Mouse (Mus musculus) kidney, embryonic 15.5 days (tissue): ENCODE results near the gene Slc25a38. TPM values are rescaled to one million over a fixed set of nuclear protein-coding genes. Genes with fewer than 3 reads are reported as not detected.

Experiments used
- ATAC-seq: fragments of 200-750 bp; cut with Nextera tagmentation; replicated peaks from 2 replicates; pipeline ENCODE4 v1.8.0; 2017; ENCODE audit warnings: moderate TSS enrichment; ENCODE audit not compliant: low FRiP score
- H3K27ac ChIP-seq: fragments of 300-500 bp; sonication (generic); 2 replicates; pipeline ENCODE4 v1.5.1; 2015; ENCODE audit warnings: mild to moderate bottlenecking, inconsistent platforms
- H3K27me3 ChIP-seq: fragments of 300-500 bp; sonication (generic); 2 replicates; pipeline ENCODE4 v1.6.1; 2015; ENCODE audit warnings: inconsistent platforms
- H3K36me3 ChIP-seq: fragments of 300-500 bp; sonication (generic); 2 replicates; pipeline ENCODE4 v1.6.1; 2015; ENCODE audit warnings: inconsistent platforms
- H3K4me1 ChIP-seq: fragments of 300-500 bp; sonication (generic); 2 replicates; pipeline ENCODE4 v1.6.1; 2015; ENCODE audit warnings: inconsistent platforms
- H3K4me2 ChIP-seq: fragments of 300-500 bp; sonication (generic); 2 replicates; pipeline ENCODE4 v1.6.1; 2015; ENCODE audit warnings: moderate library complexity, mild to moderate bottlenecking, inconsistent platforms
- H3K4me3 ChIP-seq: fragments of 300-500 bp; sonication (generic); replicated peaks from 2 replicates; pipeline ENCODE4 v1.5.1; 2015; ENCODE audit warnings: mild to moderate bottlenecking, inconsistent platforms
- H3K9ac ChIP-seq: fragments of 300-500 bp; sonication (generic); 2 replicates; pipeline ENCODE4 v1.6.1; 2015; ENCODE audit warnings: mild to moderate bottlenecking, inconsistent platforms
- H3K9me3 ChIP-seq: fragments of 300-500 bp; sonication (generic); replicated peaks from 2 replicates; pipeline ENCODE4 v1.6.1; 2016; ENCODE audit warnings: inconsistent platforms
- whole genome bisulfite sequencing: fragments of 180-500 bp; shearing (Covaris S2); methylation state at CpG from one replicate; pipeline ENCODE4 v1.1.7; 2015; ENCODE audit warnings: mixed read lengths; 5-methylcytosine and 5-hydroxymethylcytosine counted together
- polyA plus RNA-seq: library from polyadenylated mRNA; unstranded; fragments of >200 nt; fragmentation: Nextera tagmentation; extraction: Ambion mirVana; gene quantifications from 2 replicates; pipeline ENCODE4 v1.2.1, GENCODE M21; 2015

Slc25a38 gene
- 32.4 and 37.1 TPM in 2 replicates for polyA plus RNA-seq

GRCm38 (mm10) chr9:120110211-120111018, at the start of gene Slc25a38:
Gene Slc25a38, plus strand, starts transcription at chr9:120110374.
- peak; percentile 97 for ATAC-seq
- WGBS, result 2% methylated on average over 62 of the region's 62 CpGs
- Histone ChIP-seq H3K4me2 (peak within 1 kb of the TSS; percentile 83), H3K9me3 (no peaks in the 10 kb centered on the region), H3K4me1 (peaks cover 8% of the 10 kb centered on the region), H3K27me3 (no peaks in the 10 kb centered on the region), H3K4me3 (peak within 1 kb of the TSS; percentile 97), H3K9ac (peak within 1 kb of the TSS; percentile 83), H3K36me3 (no peaks in the 10 kb centered on the region), H3K27ac (peak within 1 kb of the TSS; percentile 98)

GRCm38 (mm10) chr9:120064317-120064716, 45.9 kb upstream of the Slc25a38 start:
- 74% methylated on average over 4 of the region's 4 CpGs for WGBS
- Histone ChIP-seq H3K4me1 (no peaks in the 10 kb centered on the region), H3K9ac (no peak overlapping the region), H3K4me3 (no peak overlapping the region), H3K27ac (no peak overlapping the region), H3K9me3 (no peaks in the 10 kb centered on the region), H3K36me3 (no peaks in the 10 kb centered on the region), H3K4me2 (no peak overlapping the region), H3K27me3 (no peaks in the 10 kb centered on the region)
- ATAC-seq, result no peak

- no peak for ATAC-seq
- H3K27me3 ChIP-seq, result no peaks in the 10 kb centered on the region
- H3K4me1 ChIP-seq, result no peaks in the 10 kb centered on the region
- H3K4me3 ChIP-seq, result no peak overlapping the region
- WGBS, result 72% methylated on average over 2 of the region's 2 CpGs
- no peak overlapping the region for H3K9ac ChIP-seq
- no peak overlapping the region for H3K4me2 ChIP-seq
- H3K27ac ChIP-seq, result no peak overlapping the region
- no peaks in the 10 kb centered on the region for H3K9me3 ChIP-seq
- H3K36me3 ChIP-seq, result no peaks in the 10 kb centered on the region
These were observed 42.6 kb upstream of the Slc25a38 start for GRCm38 (mm10) chr9:120067609-120068008.

- H3K4me2 ChIP-seq, result no peak overlapping the region
- no peaks in the 10 kb centered on the region for H3K9me3 ChIP-seq
- no peaks in the 10 kb centered on the region for H3K27me3 ChIP-seq
- no peaks in the 10 kb centered on the region for H3K36me3 ChIP-seq
- ATAC-seq, result no peak
- no peak overlapping the region for H3K4me3 ChIP-seq
- 0 out of 2 replicates have a peak, but pooled peaks cover 2% of the 10 kb centered on the region for H3K4me1 ChIP-seq
- 62% methylated on average over 10 of the region's 10 CpGs for WGBS
- no peak overlapping the region for H3K9ac ChIP-seq
- H3K27ac ChIP-seq, result no peak overlapping the region
These were observed 42.1 kb upstream of the Slc25a38 start for GRCm38 (mm10) chr9:120068047-120068446.

GRCm38 (mm10) chr9:120069779-120070178, 40.4 kb upstream of the Slc25a38 start, which contains the start of gene Cx3cr1:
Gene Cx3cr1, minus strand, starts transcription at chr9:120069879.
- Histone ChIP-seq H3K4me1 (0 out of 2 replicates have a peak, but pooled peaks cover 3% of the 10 kb centered on the region), H3K36me3 (no peaks in the 10 kb centered on the region), H3K9ac (no peak within 1 kb of the TSS), H3K4me3 (no peak within 1 kb of the TSS), H3K27ac (no peak within 1 kb of the TSS), H3K27me3 (no peaks in the 10 kb centered on the region), H3K9me3 (no peaks in the 10 kb centered on the region), H3K4me2 (no peak within 1 kb of the TSS)
- no peak for ATAC-seq
- 84% methylated on average over 11 of the region's 11 CpGs for WGBS

GRCm38 (mm10) chr9:120071251-120071650, 38.9 kb upstream of the Slc25a38 start:
- Histone ChIP-seq H3K27me3 (no peaks in the 10 kb centered on the region), H3K4me1 (0 out of 2 replicates have a peak, but pooled peaks cover 3% of the 10 kb centered on the region), H3K9ac (no peak overlapping the region), H3K4me3 (no peak overlapping the region), H3K27ac (no peak overlapping the region), H3K36me3 (no peaks in the 10 kb centered on the region), H3K9me3 (no peaks in the 10 kb centered on the region), H3K4me2 (no peak overlapping the region)
- WGBS, result 67% methylated on average over 2 of the region's 2 CpGs
- ATAC-seq, result no peak

- Histone ChIP-seq H3K36me3 (no peaks in the 10 kb centered on the region), H3K4me1 (0 out of 2 replicates have a peak, but pooled peaks cover 3% of the 10 kb centered on the region), H3K27ac (no peak overlapping the region), H3K4me3 (no peak overlapping the region), H3K9me3 (no peaks in the 10 kb centered on the region), H3K9ac (no peak overlapping the region), H3K4me2 (no peak overlapping the region), H3K27me3 (no peaks in the 10 kb centered on the region)
- WGBS, result 30% methylated on average over 3 of the region's 3 CpGs
- peak; percentile 78; the same call in 1 of the 2 replicates for ATAC-seq
These were observed 37.0 kb upstream of the Slc25a38 start for GRCm38 (mm10) chr9:120073169-120073568.

- Histone ChIP-seq H3K4me1 (0 out of 2 replicates have a peak, but pooled peaks cover 3% of the 10 kb centered on the region), H3K4me2 (no peak overlapping the region), H3K9me3 (no peaks in the 10 kb centered on the region), H3K4me3 (no peak overlapping the region), H3K27ac (no peak overlapping the region), H3K27me3 (no peaks in the 10 kb centered on the region), H3K9ac (no peak overlapping the region), H3K36me3 (no peaks in the 10 kb centered on the region)
- ATAC-seq, result no peak
- WGBS, result 81% methylated on average over 7 of the region's 7 CpGs
These were observed 35.7 kb upstream of the Slc25a38 start for GRCm38 (mm10) chr9:120074516-120074915.

GRCm38 (mm10) chr9:120078241-120078640, 31.9 kb upstream of the Slc25a38 start:
- 78% methylated on average over 3 of the region's 3 CpGs for WGBS
- Histone ChIP-seq H3K4me3 (no peak overlapping the region), H3K27ac (no peak overlapping the region), H3K9me3 (no peaks in the 10 kb centered on the region), H3K4me1 (no peaks in the 10 kb centered on the region), H3K9ac (no peak overlapping the region), H3K36me3 (no peaks in the 10 kb centered on the region), H3K4me2 (no peak overlapping the region), H3K27me3 (no peaks in the 10 kb centered on the region)
- no peak for ATAC-seq

- H3K9ac ChIP-seq, result no peak overlapping the region
- H3K36me3 ChIP-seq, result no peaks in the 10 kb centered on the region
- 70% methylated on average over 7 of the region's 7 CpGs for WGBS
- H3K9me3 ChIP-seq, result no peaks in the 10 kb centered on the region
- H3K27ac ChIP-seq, result no peak overlapping the region
- no peaks in the 10 kb centered on the region for H3K27me3 ChIP-seq
- no peak for ATAC-seq
- H3K4me2 ChIP-seq, result no peak overlapping the region
- no peak overlapping the region for H3K4me3 ChIP-seq
- no peaks in the 10 kb centered on the region for H3K4me1 ChIP-seq
These were observed 30.3 kb upstream of the Slc25a38 start for GRCm38 (mm10) chr9:120079901-120080300.

- WGBS, result 77% methylated on average over 8 of the region's 8 CpGs
- H3K36me3 ChIP-seq, result no peaks in the 10 kb centered on the region
- no peak overlapping the region for H3K9ac ChIP-seq
- H3K4me1 ChIP-seq, result no peaks in the 10 kb centered on the region
- no peak overlapping the region for H3K27ac ChIP-seq
- ATAC-seq, result no peak
- H3K9me3 ChIP-seq, result no peaks in the 10 kb centered on the region
- no peak overlapping the region for H3K4me2 ChIP-seq
- H3K4me3 ChIP-seq, result no peak overlapping the region
- no peaks in the 10 kb centered on the region for H3K27me3 ChIP-seq
These were observed 29.5 kb upstream of the Slc25a38 start for GRCm38 (mm10) chr9:120080546-120081108.

- Histone ChIP-seq H3K27ac (no peak overlapping the region), H3K4me1 (no peaks in the 10 kb centered on the region), H3K9me3 (no peaks in the 10 kb centered on the region), H3K4me3 (no peak overlapping the region), H3K27me3 (no peaks in the 10 kb centered on the region), H3K4me2 (no peak overlapping the region), H3K9ac (no peak overlapping the region), H3K36me3 (no peaks in the 10 kb centered on the region)
- ATAC-seq, result no peak
- WGBS, result 74% methylated on average over 6 of the region's 6 CpGs
These were observed 28.9 kb upstream of the Slc25a38 start for GRCm38 (mm10) chr9:120081247-120081646.
